Mouse (Mus musculus) naive thymus-derived CD4-positive, alpha-beta T cell, adult 2 months (primary cell): ENCODE data around the gene Apbb2.

ENCODE experiments used
- DNase-seq: peaks from one replicate; pipeline ENCODE4 v3.0.0-alpha.2; 2011; ENCODE audit warnings: low read depth

The Apbb2 gene

DNA sequence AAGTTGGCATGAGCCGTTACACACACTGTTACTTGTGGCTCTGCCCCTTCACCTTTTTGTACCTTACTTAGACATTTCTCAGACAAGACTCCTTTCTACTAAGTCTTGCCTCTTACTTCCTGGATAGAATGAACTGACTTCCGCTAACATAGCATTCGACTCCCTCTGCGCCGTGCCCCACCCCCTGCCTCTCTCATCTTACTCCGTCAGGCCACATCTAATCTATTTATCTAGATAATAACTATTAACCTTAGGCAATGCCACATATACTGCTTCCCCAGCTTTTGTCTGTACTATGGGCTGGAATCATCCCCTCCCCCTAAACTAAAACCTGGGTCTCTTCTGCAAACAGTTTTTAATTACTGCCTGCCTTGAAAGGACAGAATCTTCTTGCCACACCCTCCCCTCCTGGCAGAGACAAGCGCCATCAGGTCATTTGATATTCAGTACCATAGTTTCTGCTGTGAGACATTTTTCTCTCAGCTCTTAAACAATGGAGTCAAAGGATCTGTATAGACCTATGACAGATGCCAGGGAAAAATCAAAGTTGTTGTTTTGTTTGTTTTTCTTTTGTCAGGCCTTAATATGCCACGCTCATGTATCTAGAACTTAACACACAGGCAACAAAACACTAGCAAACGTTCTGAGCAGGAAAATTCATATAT is 203.4 kb downstream of the Apbb2 start:
- DNase-seq: no peak

DNA sequence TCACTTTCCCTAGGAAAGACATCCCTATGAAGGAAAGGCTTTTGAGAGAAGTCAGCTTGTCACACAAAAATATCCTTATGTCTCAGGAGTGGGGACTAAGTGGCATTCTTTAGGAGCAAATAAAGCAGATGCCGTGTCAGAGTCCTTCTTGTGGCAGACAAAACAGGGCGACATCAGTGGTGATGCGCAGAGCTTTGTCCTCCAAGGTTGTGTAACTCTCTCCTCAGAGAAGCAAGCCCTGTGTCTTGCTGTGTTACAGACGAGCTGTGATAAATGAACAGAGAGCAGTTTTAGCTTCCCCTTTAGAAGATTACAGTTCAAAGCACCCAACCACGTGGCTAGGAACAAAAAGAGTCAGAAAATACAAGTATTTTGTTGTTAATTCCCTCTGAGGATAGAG is 205.2 kb downstream of the Apbb2 start:
- DNase-seq: no peak

DNA sequence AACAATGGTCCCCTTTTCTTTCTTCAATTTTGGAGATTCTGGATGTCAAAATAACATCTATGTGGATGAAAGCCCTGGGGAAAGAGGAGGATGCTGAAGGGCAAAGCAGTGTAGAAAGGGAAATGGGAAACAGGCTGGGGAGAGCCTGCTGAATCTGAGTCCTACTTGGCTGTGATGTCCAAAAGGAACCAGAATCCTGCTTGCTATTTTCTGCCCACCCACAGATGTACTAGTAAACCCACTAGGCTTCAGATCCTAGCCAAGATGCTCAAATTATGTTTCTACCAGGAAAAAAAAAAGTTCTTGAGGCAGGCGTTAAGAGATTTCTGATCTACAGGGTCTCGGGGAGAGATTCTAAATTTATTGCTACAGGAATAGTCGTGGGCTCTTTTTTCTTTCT is 205.8 kb downstream of the Apbb2 start:
- no peak for DNase-seq

DNA sequence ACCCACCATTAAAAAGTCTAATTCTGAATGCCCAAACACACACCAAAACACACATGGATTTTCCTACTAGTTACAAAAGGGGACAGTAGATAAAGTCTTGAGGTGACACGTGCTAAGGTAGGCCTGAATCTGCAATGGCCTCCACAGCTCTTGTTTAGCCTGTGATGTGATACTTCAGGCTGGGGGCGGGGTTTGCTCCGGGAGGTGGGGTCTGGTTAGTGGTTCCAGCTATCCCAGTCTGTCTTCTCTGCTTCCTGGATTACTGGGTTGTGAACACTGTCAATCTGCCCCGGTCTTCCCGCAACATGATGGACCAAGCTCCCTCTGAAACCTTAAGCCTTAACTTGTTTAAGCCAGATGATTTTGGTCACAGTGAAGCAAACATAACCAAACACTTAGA is 210.0 kb downstream of the Apbb2 start:
- DNase-seq: no peak

DNA sequence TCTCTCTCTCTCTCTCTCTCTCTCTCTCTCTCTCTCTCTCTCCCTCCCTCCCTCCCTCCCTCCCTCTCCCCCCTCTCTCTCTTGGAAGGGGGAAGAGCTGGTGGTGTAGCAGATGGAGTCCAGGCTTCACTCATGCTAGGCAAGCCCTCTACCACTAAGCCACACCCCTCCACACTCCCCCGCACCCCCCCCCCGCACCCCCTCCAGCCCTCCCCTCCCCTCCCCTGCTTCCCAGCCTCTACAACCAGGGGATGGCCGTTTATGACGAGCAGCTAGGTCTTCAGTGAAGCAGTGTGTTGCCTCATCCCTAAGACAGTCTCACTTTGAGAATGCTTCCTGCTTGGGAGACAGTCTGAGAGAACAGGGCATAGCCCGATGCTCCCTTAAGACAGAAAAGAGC is 210.6 kb downstream of the Apbb2 start:
- DNase-seq: no peak

DNA sequence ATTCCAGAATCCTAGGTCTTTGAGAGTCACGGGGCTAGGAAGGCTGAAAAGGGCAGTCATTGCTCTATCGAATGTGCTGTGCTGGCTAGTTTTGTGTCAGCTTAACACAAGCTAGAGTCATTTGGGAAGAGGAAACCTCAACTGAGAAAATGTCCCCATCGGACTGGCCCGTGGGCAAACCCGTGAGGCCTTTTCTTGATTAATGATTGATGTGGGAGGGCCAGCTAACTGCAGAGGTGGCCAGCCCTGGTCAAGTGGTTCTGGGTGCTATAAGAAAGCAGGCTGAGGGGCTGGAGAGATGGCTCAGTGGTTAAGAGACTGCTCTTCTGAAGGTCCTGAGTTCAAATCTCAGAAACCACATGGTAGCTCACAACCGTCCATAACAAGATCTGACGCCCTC is 212.2 kb downstream of the Apbb2 start:
- no peak for DNase-seq

DNA sequence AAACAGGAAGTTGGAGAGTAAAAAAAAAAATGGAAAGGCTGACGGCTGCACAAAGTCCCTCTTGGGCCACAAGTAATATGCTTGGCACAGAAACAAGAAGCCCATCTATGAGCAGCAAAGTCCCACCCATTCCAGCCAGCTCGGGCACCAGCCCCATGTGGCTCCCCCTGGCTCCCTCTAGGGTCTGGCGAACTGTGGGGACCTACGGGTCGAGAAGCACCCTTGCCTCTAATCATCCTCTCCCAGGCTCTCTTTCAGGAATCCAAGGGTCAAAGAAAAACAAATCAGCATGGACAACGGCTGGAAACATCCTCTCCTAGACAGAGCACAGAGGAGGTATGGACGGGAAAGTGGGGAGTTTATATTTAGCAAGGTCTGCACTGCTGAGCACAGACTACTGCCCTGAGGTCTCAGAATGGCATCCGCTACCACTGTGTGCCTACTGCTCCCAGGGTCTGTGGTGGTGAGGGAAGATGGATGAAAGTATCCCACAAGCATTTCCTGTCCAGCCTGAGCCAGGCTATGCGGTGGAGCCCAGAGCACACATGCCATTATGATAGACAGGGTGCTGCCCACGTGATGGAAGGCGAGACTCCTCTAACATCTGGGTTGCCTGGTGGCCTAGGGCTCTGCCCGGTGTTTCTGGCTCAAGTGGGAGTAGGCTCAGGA is 212.7 kb downstream of the Apbb2 start:
- DNase-seq: no peak

DNA sequence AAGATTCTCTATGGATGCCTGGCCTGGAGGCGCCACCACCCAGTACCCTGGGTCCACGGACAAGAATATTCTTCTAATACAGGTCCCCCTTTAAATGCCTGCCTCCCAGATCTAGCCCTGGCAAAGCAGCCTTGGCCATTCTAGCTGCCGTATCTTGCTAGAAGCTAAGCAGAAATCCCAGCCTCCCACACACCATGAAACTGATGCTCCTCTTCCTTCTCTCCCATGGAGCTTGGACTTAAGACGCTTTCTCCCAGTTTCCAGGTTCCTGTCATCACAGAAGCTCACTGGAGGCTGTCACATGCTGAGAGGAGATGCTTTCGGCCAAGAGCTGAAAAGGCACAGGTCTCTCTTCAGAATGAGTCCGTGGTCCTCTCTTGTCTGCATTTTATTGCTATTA is 213.3 kb downstream of the Apbb2 start:
- DNase-seq: no peak

DNA sequence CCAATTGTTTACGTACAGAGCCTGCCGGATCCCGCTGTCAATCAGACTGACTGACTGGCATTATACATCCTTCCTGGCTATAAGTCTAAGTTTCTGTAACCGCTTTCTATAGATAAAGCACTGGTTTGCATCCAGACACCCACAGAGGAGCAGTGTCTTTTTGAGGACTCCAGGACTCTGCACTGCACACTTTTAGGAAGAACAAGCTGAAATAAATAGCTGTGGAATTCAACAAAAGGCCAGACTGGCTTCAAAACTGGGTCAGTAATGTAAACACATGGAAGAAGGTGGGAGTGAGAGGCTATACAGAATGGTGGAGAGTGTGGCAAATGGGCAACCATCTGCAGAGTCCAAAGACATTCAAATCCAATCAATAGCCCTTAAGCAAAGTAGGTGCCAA is 218.0 kb downstream of the Apbb2 start:
- no peak for DNase-seq

DNA sequence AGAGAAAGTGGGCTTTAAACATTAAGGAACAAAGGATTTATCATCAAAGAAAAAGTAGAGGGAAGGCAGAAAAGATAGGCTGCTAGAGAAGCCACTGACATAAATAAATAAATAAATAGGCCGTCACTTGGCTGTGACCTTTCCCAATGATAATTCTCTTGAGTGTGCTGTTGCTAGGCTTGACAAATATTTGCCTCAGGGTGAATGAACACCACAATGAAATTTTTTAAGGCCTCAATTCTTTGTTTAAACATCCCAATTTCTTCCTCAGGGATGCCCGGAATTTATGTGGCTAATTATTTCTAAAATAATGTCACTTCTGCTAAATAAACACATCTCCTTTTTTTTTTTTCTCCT is 219.3 kb downstream of the Apbb2 start:
- no peak for DNase-seq

DNA sequence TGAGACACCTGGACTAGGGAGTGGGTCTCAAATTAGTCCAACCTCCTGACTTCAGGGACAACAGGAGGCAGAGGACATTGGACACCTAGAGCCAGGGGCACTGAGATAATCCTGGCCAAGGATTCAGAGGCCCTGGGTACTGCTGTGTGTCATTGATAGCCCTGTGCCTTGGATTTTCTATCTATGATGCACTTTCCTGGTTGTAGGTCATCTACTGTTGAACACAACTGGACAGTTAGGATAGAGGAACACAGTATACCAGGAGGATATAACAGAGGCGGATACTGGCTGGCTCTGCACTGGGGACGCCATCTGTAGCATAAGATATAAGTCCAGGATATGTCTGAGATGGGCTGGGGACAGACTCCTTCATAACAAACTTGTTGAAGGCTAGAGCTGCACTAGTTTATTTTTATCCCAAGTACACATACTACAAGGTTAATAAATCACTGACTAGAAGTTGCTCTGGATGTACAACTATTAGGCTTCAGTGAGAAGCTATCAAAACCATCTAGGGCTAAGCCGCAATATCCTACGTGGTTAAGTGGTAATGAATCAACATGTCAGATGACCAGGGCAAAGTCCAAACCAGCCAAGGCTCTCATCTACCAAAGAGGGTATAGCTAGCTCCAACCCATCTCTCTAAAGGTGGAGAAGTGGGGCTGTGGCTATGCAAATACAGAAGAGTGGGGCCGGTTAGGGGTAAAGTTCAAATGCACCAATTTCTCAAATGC is 219.9 kb downstream of the Apbb2 start:
- no peak for DNase-seq

DNA sequence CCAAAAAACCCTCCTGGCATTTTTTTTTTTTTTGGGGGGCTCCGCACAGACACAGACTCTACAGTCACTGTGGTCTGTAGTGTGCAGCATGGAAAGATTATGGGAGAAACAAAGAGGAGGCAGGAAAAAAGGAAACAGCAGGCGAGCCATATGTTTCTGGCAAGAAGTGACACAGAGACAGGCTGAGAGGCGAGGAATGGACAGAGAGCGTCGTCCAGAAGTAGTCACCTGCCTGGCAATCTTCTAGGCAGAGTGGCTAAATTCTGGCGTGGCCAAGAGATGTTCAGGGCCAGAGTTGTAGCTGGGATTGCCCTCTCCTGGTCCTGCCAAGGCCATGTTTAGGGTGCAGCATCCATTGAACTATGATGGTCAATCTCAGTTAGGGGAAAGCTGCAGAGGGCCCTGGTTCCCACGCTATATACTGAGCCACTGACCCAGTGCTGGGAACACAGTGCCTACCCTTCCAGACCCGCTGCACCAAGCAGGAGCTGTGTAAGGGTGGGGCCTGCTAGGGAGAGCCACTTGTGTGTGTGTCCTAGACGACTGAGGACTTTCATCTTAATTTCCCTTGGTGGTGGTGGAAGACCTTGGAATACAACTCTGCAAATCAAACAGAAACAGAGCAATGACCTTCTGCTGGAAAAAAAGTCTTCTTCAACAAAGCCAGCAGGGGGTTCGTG is 224.7 kb downstream of the Apbb2 start:
- no peak for DNase-seq

DNA sequence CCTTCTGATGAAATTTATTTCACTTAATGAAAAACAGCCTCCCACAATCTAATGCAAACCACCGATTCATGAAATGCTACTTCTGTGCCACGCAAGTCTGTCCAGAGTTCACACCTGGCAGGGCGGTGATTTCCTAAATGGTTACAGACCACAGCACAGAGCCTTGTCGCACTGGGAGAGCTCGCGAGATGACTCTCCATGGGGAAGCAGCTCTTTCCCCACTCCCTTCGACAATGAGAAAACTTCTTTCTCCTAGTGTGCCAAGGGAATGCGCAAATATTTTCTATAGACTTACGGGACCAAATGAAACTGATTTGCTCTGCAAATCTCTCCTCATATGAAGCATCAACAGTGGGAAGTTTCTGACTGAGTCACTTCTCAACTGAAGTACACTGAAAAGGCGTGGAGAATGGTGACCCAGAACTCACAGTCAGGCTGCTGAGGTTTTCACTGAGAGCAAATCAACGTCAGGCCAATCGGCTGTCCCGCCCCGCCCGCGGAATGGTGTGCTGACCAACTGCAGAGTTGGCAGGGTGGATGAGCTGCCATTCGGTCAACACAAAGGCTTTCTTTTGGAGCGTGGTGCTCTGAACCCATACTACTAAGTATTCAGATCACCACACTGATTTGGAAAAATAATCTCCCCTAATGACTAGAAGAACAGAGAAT is 225.6 kb downstream of the Apbb2 start:
- no peak for DNase-seq

DNA sequence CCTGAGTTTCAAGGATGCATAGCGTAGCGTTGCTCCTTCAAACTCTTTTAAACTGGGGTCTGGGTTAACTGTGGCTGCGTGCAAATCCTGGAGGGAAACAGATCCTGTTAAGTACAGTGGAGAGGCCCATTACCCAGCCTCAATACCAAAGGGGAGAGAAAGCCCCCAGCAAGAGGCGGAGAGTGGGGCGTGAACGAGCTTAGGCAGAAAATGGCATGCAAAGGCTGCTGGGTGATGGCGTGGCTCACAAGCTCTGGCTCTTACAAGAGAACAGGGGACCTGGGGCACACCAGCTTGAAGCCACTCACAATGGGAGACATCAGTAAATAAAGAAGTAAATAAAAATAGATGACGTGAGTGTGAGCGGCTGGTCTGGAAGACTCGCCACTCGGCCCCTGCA is 226.8 kb downstream of the Apbb2 start:
- no peak for DNase-seq

DNA sequence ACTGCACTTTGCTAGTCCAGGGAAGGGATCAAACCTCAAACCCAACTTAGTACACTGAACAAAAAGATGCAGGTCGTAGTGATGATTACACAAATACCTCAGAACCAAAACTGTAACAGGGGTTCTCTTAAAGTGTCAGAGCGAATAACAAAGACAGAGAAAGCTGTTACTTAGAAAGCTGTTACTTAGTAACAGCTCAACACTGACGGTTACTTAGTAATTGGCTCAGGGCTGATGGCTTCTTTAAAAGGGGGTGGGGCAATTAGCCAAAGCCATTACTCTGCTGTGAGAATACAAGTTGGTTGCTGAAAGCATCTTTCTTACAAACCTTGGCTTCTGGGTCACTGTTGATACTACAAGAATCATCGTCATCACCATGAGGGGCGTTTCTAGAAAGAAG is 227.3 kb downstream of the Apbb2 start:
- DNase-seq: no peak

DNA sequence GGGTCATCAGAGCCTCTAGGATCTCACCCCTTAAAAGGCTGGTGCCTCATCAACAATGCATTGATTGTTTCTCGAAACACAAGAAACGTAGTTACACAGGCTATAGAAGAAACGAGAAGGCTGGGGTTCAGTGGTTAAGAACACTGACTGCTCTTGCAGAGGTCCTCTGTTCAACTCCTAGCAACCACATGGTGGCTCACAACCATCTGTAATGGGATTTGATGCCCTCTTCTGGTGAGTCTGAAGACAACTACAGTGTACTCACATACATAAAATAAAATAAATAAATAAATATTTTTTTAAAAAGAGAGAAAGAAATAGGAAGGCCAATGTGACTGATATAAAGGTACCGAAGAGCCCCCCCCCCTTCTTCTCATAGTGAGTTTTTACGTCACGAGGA is 228.0 kb downstream of the Apbb2 start:
- DNase-seq: no peak

DNA sequence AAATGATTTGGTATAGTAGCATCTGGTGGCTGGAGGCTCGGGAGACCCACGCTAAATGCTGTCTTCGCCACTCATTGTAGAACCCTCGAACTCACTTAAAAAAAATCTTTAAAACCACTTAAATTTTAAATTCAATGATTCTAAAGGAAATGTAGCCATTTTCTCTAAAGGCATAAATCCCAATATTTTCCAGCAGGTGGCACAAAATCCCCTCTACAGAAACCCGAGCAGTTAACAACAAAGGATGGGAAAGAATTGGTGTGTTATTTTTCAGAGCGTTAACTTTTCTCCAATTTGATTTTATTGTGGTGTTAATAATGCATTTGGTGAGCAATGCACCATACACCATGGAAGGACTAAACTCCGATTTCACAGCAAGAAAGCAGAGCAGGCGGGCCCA is 231.1 kb downstream of the Apbb2 start:
- no peak for DNase-seq

DNA sequence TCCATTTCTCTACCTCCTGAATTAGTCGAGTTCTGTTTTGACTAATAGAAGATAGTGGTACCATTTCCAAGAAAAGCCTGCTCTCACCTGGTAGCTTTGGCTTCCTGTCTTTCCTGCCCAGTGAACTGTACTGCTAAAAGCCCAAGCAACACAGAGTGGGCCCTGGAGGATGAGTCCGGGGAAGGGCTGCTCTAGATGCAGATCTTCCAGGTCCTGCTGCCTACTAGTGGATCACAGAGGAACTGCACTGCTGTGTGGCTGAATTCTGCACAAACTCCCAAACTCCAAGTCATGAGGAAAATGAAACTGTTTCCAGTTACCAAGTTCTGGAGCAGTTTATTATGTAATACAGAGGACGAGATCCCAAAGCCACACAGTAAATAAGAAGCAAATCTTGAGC is 232.9 kb downstream of the Apbb2 start:
- peak; percentile 23 for DNase-seq

DNA sequence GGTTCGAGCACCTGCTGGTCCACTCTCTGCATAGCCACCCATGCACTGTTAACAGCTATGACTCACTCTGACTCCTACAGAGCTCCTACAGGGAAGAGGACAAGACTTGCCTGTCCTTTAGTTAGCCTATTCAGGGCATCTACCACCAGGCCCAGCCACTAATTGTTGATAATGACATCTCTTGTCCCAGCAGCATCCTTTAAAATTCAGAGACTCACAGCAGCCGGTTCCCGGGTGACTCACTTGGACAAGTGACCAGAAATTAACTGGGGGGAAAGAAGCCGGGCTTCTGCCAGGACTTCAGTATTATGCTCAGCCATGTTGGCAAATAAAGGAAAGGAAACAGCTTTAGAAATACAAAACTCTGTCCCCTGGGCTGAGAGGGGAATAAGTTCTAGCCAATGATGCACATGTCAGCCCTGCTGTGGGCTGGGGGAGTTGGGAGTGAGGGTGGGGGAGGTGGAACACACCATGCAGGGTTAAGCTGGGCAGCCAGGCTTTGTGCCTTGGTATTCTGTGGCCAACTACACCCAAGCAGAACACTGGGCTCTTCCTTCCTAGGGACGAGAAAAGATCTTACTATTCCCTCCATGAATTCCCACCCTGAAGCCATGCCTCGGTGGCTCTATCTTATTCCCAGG is 233.7 kb downstream of the Apbb2 start:
- DNase-seq: no peak

DNA sequence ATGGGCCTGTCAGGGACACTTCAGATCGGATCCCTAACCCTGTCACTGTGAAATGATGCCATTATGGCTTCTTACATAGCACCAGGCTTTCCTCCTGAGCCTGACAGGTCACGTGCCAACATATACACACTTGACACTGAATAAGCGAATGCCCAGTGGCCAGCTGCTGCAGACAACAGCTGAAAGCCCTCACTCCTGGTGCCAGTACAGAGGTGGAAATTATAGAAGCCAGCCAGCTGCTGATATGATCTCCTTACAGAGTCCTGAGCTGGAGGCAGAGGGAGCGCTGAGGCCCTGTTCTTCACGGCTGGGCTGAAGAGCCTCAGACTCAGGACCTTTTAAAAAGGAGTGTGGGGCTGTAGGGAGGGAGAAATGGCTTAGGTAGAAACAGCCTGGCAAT is 234.5 kb downstream of the Apbb2 start:
- no peak for DNase-seq

DNA sequence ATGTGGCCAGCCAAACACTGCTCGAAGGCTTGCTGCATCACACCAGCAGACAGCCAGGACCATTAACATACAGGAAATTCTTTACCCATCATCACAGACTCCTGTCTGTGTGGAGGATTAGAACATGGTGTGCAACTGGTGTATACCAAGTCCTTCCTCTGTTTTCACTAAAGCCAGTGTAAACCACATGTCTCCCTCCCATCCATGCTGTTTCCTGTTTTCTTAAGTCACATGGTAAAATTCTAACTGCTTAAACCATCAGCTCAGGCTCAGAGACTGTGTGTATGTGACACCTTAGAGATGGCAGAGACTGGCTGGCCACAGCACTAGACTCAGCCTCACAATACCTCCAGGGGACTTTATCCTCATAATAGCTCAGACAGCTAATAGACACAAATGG is 236.5 kb downstream of the Apbb2 start:
- no peak for DNase-seq

DNA sequence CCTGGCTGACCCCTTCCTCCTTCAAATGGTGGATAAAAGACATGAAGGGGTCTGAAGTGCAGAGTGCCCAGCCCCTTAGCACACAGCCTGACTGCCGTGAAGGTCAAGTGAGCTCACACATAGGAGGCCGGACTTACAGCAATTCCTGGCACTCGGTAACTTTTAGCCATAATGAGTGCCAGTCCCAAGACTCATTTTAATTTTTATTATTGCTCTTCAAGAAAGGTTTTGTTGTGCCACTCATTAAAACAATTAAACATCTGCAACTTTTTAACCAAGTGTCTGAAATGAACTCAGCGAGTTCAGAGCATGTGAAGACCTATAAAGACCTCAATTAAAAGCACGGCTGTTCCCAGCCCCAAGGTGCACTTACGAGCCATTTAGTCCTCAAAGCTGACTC is 239.6 kb downstream of the Apbb2 start:
- DNase-seq: no peak
